Mouse (Mus musculus) layer of hippocampus, postnatal 25 days (tissue): ENCODE measurements around the gene Gm1043. TPM values are rescaled to one million over a fixed set of nuclear protein-coding genes. Genes with fewer than 3 reads are reported as not detected.

Experiments used
- DNase-seq, 2 experiments: peaks; one replicate each; pipeline ENCODE4 v3.0.0; 2022; ENCODE audit warnings: mixed read lengths in 2 of 2, low spot score in 1 of 2; ENCODE audit errors: extremely low spot score in 1 of 2
- total RNA-seq, 2 experiments: library from RNA; stranded (reverse); gene quantifications; 2 replicates each; pipeline ENCODE4 v1.2.3; 2021

Gm1043 gene
- 10 to 100 TPM; 21.4 to 28.8 TPM for total RNA-seq

DNA sequence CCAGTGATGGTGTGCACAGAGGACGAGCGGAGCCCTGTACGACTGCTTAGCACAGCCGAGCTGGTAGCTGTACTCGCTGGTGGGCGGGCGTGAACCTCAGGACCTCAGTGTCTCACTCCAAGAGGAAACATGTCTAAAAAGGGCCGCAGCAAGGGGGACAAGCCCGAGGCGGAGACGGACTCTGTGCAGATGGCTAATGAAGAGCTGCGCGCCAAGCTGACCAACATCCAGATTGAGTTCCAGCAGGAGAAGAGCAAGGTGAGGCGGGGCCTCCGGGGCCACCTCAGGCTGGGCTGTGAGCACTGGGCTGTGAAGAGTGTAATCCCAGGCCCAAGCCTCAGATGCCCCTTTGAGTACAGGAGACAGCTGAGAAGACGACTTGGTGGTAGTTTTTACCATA, at the start of gene Gm1043:
TSS of gene Gm1043 (plus strand) at position 130 of the 400 bp plus-strand sequence.
- DNase-seq: no peak

DNA sequence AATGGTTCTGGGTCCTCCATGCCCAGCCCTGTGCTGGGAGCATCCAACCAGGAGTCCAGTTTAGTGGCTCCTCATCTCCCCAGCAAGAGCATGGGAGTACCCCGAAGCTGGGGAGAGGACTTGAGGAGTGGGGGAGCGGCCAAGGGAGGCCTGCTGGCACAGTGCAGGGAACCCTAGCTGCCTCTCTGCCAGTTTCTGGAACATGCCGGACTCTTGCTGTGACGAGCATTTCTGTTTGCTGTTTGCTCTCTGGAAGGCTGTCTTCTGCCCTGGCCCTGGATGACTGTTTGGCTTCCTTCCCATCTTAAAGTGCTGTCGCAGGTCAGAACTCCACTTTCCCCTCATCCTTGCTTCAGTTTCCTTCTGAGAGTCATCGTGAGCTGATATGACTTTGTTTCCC, 49.3 kb upstream of the Gm1043 start:
- no peak for DNase-seq

DNA sequence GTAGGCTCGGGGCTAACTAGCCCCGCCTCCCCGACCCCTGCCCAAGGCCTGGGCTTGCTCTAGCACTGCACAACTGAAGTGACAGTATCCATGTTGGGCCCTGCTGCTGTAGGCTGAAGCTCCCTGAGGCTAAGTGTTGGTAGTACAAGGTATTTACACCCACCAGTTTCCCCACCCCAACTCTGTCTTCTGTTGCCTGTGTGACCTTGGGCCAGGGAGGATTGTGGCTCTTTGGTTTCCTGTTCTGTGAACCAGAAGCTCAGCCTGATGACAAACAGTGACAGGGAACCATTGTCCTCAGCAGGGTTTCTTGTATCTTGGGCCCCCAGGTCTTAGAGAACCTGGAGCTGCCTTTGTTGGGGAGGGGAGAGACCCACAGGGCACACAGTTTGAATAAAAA, 48.3 kb upstream of the Gm1043 start:
- DNase-seq: no peak

DNA sequence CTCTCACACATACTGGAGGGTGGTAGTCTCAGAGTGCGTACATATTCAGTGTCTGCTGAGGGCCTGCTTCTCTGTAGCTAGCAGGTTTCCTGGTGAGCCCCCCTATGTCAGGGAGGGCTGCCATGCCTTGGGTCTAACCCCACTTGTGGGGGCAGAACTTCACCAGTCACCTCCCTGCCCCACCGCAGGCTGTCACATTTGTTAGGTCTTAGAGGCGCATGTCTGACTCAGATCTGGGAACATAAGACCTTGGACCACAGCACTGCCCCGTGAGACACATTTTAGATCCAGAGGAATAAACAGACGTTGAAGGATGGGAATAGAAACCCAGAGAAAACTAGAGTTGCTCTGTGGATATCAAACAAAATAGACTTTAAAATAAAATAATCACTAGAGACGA, 45.3 kb upstream of the Gm1043 start:
- no peak for DNase-seq

DNA sequence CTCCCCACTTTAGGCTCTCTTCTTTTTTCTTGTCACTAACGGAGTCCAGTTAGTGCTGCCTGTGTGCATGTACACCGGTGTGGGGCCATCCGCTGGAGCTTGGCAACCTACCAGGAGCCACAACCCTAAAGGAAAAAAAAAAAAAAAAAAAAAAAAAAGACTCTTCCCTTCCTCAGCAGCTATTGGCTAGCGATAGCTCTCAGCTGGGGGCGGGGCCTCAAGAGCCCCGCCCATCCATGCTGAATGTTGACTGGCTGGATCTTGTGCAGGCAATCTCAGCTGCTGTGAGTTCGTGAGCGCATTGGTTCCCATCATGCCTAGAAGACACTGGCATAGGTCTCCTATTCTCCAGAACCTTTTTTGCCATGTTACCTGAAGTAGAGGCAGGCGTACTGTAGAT, 44.5 kb upstream of the Gm1043 start:
- DNase-seq: no peak

DNA sequence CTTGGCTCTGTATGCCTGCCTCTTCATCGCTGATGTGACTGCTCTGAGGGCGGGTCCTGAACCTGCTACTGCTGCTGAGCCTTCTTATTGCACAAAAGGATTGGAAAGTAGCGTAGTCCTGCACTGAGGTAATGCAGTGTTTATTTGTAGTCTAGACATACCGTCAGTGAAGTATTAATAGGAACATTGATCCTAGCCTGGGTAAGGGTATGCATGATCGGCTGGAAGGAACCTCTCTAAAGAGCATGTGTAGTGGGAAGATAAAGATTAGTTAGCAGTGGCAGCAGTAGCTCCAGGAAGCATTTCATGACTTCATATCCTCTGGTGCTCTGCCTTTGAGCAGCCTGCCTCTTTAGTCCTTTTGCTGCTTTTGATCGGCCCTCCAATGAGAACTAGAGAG, 43.5 kb upstream of the Gm1043 start:
- no peak for DNase-seq

DNA sequence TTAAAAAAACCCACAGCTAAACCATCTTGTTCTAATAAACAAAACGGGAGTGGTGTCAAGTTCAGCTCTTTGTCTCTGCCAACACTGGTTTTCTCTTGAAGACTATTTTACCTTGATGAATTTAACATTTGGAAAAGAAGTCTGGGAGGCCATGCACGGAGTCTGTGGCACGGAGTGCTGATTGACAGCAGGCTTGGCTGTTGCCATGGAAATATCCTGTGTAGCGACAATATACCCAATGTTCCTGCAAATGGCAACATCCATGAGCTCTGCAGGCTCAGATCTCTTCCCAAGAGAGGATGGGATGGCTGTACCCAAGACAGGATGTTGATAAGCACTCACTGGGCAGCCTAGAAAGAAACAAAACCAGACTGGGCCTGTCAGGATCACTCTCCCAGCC, 42.2 kb upstream of the Gm1043 start:
- no peak for DNase-seq

DNA sequence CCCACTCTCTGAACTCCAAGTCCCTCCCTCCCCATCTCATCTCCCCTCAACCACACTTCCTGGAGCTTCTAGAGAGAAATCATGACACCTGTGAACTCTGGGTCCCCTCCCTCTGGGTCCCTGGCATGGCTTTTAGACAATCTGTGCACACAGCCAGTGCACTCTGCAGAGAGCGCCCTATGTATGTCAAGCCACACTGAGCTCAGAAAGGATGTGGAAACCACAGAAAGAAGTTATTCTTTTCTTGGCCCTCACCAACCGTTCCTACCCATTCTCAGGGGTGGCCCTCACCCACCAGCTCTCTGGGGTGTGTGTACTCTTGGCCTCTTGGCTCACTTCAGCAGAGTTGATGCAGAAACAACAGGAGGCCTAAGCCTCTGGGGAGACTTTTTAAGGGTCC, 40.4 kb upstream of the Gm1043 start:
- no peak for DNase-seq

DNA sequence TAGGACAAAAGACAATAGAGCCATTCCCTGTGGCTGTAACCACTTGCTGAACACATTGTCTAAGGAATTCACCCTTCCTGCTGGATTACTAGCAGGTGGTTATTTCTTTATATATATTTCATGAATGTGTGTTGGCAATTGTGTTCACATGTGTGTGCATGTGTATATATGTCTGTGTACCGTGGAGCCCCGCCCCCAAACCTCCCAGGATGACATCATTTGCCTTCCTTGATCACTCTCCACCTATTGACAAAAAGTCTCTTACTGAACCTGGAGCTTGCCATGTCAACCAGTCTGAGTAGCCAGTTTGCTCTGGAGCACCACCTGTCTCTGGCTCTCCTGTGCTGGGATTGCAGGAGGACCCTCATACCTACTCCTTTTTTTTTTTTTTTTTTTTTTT, 39.6 kb upstream of the Gm1043 start:
- DNase-seq: no peak

DNA sequence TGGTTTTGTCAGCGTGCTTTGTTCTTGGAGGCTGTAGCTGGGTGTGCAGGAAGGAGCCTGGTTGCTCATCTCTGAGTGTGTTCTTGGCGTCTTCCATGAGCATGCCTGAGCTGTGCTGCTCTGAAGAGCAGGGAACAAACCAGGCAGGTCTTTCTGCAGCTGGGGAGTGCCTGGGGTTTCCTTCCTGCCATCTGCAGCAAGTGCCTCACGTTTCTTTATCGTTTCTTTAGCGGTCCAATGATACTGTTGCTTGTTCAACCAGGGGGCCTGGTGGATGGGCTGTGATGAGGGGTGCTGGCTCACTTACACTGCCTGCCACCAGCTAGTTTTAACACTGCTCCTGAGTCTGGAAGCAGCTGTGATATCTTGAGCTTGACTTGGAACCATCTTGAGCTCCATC, 38.4 kb upstream of the Gm1043 start:
- no peak for DNase-seq

DNA sequence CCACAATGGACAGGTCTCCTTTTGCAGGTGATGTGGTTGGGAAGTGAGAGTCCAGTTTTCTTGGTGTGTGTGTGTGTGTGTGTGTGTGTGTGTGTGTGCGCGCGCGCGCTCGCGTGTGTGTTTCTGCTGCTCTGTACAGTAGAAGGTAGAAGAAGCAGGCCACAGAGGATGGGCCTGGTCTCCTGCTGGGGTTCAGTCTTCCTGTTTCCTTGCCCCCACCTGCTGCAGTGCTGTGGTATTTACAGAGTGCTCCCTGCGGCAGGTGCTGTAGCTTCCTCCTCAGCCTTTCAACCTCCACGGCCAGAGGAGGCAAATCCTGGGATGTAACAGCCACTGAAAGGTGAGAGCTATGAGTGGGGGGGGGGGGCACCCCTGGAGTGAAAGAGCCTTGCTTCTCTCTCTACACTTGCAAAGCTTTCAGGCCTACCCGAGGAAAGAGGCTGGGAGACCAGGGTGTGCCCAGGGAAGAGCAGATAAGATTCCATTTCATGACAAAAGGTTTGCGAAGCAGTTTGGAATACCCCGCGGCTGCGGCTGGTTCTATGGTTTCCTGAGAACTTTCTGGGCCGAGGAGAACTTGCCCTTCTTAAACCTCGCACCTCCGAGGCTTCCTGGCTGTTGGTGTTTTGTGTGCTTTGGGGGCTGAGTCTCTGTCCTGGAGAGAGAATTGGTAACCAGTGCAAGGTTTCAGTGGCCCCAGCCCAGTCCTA, 37.8 kb upstream of the Gm1043 start:
- DNase-seq: no peak

DNA sequence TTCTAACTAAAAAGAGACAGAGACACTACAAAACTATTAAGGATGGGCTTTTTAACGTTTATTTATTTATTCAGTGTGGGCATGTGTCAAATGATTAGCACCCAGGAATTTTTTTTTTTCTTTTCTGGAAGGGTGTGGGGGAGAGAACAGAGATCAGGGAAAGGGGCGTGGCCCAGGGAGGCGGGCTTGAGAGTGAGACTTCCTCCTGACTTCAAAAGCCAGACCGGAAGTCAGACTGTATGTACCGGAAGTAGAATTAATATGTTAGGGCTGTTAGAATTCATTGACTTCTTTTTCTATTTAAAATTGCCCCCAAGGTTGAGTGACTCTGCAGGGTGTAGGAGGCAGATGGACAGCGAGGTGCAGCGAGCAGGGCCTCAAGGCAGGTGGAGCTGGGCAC, 37.2 kb upstream of the Gm1043 start:
- no peak for DNase-seq

DNA sequence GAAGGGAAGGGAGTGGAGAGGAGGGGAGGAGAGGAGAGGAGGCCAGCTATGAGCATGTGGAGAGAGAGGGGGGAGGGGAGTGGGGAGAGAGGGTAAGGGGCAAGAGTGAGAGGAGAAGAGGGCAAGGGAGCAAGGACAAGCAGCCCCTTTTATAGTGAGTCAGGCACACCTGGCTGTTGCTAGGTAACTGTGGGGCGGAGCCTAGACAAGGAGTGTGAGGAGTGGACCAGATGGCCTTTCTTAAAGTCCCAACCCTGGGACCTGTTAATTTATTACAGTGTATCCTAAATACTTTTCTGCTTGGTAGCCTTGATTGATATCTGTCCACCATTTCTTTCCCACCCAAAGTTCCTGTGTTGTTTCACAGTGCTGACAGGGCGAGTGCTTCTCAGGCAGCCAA, 36.1 kb upstream of the Gm1043 start:
- no peak for DNase-seq

DNA sequence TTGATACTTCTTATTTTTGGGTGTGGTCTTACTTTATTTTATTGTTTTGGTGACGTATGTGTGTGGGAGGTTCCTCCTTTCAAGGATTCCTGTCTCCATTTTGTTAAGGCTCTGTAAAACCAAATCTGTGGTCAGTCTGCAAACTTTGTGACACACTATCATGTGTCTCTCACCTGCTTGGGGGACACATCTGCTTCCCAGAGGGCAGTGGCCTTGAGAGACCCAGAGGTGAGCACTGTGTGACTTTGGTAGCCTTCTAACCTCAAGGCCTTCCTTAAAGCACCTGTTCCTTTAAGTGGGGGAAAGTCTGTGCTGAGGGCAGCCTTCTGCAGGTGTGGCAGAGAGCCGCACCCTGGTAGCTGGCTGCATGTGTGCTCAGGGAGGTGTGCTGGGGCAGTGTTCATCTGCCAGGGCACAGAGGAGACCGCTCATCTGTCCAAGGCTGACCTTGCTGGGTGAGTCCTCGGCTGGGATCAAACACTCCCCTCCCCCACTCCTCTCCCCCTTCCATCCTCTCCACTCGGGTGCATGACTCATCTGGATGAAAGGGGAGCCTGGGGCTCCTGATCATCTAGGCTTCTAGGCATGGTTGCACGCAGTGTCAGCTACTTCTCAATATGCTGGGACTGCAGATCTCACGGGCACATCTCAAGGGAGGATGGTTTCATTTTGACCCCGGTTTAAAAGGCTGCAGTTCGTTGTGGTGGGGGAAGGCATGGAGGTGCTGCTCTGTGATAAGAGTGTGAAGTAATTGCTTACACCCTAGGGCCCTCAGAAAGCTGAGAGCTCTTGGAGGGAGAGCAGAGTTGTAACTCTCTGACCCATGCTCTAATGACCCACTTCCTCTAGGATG, 34.4 kb upstream of the Gm1043 start:
- no peak for DNase-seq

DNA sequence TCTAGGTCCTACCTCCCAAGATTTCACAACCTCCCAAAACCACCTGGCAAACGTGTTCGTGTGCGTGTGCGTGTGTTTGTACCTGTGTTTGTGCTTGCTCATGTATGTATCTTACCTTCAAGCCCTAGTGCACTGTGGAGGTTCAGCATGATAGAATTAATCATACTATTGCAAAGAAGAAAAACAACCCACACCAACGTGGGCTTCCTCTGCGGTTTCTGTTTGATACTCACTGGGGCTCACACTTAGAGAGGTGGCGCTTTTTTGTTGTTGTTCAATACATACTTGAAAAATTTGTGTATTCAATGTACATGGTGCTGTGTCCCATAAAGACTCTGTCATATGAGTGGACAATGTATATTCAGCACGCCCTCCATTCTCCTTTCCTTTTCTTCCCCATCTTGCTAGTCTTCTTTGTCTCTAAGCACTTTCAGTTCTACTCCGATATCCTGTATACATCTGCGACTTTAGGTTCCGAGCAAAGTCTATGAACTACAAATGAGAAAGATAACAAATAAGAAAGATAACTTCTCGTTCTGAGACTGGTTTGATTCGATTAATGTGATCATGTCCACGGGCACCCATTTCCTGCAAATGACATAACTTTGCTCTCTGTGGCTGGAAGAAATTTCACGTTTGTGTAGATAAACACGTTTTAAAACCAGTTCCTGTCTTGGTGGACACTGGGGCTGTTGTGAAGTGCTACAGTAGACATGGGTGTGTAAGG, 33.6 kb upstream of the Gm1043 start:
- DNase-seq: no peak

DNA sequence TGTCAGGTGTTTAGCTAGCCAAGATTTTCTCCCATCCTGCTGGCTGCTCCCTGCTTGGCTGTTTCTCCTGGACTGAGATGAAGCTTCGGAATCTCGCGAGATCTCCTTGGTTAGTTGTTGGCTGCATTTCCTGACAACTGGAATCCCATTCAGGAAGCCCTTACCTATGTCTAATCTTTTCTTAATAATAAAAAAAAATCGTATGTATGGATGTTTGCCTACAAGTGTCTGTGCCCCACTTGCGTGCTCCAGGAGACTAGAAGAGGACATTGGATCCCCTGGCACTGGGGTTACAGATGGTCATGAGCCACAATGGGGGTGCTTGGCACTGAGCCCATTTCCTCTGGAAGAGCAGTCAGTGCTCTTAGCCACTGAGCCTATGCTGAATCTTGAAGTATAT, 32.3 kb upstream of the Gm1043 start:
- DNase-seq: no peak

DNA sequence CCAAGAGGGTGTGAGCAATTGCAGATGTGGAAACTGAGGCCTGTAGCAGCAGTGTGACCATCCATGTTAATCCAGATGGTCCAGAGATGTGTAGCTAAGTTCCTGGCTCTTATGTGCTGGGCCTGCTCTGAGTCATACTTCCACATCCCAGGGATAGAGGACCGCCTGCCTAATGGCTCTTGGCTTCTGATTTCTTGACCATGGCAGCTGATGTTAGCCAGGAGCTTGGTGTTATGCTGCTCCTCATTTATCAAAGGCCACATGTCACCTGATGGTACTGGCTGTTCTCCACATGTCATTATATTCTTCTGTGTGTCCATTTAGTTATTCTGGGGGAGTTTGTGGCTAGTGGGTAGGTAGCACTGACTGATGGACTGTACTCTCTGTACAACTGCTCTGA, 29.4 kb upstream of the Gm1043 start:
- no peak for DNase-seq

DNA sequence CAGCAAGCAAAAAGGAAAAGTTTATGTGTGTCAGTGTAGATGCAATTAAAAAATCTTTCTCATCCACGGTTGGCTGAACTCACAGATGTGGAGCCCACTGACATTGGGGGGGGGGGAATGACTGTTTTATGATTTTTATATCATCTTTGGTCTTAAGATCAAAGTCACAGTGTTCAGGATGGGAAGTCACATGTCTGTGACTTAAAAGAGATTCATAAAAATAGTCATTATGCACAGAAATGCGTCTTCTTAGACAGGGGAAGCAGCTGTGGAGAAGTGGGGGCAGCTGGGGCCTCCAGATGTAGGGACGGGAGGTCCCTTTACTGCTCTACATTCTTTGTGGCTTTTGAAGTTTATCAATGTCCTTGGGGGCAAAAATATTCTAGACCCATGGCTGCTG, 28.7 kb upstream of the Gm1043 start:
- DNase-seq: no peak

DNA sequence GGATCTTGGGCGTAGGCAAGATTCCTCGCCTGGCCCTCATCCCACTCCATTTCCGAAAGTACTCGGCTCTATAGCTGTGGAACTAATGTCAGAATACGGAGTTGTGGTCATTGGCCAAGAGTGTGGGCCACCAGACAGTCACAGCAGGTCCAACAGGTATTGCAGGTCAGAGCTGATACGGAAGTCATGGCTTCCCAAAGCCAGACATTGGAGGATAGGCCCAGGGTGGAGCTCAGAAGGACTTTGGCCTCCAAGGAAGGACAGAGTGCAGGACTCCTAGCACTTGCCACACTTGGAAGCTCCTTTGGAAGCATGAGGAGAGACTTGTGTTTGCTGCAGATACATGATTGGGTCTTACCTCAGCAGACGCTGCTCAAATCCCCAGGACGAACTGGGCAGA, 23.6 kb upstream of the Gm1043 start:
- DNase-seq: no peak

DNA sequence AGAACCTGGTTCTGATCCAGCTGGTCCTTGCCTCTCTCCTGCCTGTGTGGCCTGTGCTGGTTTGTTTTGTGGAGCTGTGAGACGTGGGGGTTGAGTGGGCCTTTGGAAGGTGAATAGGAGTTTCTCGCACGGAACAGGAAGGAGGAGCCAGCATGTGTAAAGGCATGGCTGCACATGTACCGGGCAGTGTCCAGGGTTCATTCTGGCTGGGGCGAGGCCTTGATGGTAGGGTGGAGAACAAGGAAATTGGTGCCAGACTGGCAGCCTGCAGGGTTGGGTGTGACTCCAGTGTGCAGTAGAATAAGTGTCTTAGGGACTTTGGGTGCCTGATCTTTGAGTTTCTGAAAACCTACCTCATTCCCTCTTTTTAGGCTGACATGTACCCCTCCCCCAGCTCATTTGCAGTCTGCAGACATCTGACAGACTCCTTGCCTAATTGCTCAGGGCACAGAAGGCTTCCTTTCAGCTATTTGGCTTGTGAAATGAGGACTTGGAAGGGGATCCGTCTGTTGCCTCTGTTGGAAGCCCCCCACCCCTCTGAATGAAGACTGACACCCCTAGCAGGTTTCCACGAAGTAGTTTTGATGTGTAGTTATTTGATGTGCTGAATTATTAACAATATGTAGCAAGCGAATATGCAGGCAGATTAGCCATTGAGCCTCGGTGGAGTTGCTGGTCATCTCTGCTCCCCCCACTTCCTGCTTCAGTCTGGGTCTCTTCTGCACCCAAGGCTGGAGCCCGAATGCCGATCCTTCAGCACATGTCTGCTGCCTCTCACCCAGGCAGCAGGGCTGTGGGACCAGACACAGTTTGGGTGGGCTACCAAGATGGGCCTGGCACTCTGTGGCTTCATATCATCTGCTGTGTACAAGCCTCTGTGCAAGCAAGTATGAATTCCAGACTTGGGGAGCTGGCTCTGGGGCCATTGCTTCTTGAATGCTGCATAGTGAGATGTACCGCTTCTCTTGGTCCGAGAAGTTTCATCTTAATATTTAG, 20.4 kb upstream of the Gm1043 start:
- no peak for DNase-seq
